Mouse (Mus musculus): ENCODE measurements around the gene Shisa3.

The Shisa3 gene

DNA sequence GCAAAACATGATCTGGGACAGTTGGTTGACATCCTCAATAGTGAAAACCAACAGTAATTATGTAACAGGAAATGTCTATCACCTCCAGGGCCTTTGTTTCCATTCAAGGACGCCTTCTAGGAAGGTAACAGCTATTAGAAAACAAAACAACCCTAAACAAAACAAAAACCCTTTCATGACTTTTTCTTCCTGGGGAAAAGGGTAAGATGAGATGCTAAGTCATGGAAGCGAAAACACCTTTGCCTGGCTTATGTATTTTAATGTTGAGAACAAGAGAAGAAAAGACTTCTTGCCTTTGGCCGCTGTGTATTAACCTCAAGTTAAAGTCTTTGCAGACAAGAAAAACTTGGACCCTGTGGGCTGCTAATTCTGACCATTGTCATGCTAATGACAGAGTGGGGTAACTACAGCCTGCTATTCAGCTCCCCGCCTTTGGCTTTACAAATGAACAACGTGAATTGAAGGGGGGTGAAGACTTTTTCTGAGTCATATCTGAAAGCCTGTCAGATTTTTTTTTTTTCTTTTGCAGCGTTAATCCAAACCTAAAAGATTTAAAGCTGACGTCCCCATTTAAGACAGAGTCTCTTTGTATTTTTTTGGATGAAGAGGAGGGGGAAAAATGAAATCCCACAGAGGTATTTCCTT, 25.6 kb downstream of the Shisa3 start:
- DNase-seq (ENCODE audit: low spot score): no peak

DNA sequence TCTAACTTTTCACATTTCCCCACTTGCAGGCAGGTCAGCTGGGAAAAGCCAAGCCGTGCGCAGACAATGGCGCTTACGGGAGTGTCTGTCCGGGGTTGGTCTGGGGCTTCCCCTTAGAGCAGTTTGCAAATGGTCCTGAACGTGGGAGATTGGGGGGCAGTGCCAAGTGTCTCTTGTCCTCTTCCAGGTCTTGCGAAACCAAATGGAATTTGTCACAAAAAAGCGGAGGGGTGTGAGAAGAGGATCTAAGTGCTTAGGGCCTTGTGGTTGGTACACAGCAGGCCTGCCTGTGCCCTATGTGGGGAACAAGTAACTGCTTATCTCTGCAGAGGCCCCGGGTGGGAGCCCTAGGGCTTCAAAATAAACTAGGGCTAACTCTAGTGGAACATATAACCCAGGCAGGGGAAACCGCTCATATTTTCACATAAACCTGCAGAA, 26.2 kb downstream of the Shisa3 start:
- no peak for DNase-seq (ENCODE audit: low spot score)

DNA sequence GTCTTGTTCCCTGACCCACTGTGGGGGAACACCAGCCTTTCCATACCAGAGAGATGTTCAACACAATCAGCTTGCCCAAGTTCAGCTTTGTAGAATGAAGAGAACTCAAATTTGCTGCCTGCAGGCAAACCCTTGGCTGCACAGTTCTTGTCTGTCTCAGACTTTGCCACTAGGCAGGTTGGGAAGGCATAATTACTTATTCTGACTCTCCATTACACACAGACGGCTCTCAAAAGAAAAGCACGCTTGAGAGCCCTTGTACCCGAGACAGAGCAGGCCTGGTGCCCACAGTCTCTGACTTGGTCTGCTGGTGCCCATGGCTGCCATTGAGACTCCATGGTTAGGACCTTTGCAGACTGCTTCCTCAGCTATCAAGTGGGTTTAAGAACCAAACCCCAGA, 26.7 kb downstream of the Shisa3 start:
- no peak for DNase-seq (ENCODE audit: low spot score)

DNA sequence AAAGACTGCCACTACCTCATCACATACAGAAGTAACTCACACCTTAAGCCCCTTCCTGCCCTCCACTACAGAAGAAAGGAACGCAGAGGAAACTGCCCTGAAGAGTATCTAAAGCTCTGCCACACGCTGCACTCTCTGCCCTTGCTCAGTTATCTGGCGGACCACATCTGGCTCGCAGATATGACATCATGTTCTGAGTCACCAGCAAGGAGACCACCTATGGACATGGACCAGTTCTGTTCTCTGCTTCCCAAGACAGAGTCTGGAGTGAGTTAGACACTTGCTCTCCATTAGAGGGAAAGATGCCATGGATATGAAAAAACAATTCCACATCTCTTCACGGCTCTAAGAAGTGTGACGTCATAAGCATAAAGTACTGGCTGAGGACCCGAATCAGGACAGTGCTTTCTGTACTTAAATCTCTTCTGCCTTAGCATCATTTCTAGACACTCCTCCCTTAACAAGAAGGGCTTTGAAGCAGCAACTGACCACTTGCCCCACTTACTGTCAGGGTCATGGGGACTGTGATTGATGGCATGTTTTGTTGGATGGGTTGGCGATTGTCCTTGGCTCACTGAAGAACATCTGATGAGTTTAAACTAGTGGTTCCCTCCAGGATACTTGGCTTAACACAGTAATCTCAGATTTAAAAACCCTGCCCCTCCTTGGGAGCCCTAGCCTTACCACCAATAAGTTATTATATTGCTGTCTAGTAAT, 33.1 kb downstream of the Shisa3 start:
- no peak for DNase-seq (ENCODE audit: low spot score)

DNA sequence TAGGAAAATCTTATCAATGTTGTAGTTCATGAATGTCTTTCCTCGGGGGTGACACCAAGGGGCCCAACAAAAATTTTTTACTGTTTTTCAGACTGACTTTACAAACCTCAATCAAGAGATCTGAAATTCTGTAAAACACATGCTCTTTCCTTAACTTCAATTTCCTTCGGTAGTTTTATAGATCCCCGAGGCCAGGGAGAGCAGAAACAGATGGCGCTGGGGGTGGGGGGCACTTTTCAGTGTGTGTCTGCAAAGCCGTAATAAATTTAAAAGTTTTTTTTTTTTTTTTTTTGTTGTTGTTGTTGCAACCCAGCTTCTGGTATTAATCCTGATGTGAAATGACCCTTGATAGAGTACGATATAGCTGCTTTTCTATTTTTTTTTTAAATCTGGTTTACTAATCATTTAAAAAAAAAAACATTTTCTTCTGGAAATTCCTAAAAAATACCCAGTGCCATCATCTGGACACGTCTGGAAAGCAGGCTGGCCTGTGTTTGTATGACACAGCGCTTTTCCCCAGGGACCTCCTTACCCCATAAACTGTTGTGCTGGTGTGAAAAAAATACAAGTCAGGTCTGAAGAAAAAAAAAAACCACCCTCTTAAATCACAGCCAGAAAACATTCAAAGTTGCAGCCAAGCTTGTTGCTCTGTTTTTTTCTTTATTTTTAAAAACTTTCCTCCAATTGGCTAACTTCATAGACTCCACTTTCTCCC, 33.9 kb downstream of the Shisa3 start:
- DNase-seq (ENCODE audit: low spot score): no peak

DNA sequence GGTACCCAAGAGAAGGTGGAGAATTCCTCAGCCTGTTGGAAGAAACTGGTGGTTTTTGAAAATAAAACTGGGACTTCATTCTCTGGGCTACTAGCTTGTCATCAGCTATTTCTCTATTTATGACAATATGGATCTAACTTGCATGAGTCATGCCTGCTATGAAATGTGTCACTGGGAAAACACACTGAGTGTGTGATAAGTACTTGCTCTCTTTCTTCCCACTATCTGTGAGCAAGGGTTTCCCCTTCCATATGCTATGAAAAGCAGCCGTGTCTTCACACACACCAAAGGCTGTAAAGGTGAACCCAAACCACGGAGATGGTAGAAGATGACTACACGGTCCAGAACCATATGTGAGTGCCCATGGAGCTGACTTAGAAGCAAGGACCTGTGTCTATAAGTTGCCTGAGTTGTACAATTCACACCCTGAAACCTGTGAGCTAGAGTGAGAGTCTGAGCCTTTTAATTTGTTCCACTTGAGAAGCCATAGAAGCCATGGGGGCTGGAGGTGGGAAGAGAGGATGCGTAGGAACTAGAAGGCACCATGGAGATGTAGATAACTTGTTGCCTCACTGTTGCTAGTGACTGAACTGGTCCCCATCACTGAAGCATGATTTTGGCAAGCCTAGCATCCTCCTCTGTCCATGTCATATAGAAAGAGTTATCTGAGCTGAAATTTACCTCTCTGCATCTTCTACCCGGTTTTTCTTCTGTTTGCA, 36.0 kb downstream of the Shisa3 start:
- no peak for DNase-seq (ENCODE audit: low spot score)

DNA sequence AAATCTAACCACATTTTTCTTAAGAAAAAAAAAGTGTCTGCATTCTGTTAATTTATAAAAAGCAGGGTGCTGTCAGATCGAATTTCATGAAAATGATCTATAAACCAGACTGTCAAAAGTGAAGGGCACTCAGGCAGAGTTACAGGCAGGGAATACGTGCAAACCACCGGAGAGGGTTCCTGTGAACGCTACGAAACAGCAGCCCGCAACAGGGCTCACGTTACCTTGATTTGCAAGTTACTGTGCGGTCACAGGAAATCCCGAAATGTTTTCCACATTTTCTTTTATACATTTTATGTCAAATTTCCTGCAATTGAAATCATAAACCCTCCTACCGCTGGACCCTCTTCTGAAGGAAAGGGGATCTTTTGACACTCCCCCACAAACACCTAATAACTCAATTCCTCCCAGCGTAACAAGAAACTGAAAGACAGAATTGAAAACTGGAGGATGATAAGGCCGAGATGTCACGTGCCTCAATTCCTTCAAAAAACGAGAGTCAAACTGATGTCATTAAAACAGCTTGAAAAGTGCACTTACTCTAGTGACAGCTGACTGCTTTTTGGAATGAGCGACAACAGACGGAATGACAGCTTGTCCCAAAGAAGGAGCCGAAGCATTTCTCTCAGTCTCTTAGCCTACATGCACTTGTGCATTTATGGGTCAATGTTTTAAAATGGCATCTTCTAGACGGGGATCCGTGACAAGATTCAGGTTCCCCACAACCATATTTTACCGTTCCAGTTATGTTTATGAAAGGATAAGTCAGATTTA, 39.3 kb downstream of the Shisa3 start:
- DNase-seq (ENCODE audit: low spot score): no peak

DNA sequence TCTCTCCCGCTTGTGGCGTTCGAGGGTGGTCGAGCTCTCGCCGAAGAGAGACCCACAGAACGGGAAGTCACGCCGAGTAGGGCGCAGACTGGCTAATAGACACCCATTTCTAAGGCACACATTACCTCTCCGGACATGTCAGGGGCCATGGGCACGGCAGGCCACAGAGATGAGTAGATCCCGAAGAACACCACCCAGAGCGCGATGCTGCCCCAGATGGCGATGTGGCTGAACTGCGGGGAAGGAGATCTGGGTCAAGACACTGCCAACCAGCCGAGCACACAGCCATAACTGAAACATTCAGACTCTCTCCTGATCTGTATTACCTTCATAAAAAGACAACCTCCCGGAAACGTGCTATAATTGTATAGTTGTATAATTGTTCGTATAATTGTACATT, 39.9 kb downstream of the Shisa3 start:
- DNase-seq (ENCODE audit: low spot score): no peak

DNA sequence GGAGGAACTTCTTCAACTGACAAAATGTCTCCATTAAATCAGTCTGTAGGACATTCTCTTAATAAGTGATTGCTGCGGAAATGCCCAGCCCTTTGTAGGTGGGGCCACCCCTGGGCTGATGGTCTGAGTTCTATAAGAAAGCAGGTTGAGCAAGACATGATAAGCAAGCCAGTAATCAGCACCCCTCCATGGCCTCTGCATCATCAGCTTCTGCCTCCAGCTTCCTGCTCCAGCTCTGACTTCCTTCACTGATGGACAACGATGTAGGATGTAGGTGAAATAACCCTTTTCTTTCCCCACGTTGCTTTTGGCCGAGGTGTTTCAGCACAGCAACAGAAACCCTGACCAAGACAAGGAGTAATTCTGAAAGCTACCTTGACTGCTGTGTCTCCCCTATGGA, 41.5 kb downstream of the Shisa3 start:
- no peak for DNase-seq (ENCODE audit: low spot score)

DNA sequence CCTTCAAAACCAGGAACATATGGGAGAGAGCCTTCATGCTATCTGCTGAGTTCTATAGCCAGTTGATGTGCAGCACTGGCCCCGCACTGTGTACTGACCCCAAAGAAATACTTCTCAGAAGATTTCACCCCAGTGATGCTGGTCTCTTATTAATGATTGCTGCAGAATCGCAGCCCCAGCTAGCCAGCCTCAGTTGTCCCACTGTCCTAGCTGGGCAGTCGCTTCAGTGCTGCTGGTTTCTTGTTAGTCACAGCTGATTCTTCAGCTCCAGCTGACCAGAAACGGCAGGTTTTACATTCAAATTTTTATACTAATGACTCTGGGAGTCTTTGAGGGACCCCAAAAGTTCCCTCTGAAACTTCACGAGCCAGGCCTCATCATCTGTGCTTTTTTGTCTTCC, 42.3 kb downstream of the Shisa3 start:
- no peak for DNase-seq (ENCODE audit: low spot score)

DNA sequence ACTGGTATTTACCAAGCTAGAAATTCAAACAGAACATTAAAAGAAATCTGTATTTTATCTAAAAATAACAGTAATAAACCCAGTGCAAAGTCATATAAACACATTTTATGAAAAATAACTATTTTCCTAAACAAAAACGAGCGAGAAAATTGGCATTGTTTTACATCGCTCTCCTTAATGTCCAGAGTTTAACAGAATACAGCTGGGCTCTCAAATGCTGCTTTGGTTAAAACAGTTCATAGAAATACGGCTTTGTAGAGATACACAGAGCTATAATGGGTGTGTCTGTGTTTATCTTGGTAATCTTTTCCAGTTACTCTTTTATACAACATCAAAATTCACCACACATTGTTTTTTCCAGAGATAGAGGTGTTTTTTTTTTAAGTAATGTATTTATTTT, 44.8 kb downstream of the Shisa3 start:
- no peak for DNase-seq (ENCODE audit: low spot score)

DNA sequence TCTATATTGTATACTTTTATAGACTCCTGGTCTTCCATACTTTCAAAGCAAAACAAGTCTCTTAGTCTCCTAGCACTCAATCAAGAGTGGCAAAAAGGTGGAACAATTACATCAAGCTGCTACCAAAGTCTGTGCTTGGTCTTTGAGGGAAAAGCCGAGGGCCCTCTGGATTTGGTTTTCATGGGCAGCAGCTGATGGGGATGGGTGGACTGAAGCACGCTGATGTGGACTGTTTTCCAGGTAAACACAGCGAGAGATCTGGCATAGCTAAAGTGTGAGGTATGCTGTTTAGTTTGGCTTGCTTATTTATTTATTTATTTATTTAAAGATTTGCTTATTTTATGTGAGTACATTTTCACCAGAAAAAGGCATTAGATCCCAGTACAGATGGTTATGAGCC, 45.9 kb downstream of the Shisa3 start:
- no peak for DNase-seq (ENCODE audit: low spot score)

DNA sequence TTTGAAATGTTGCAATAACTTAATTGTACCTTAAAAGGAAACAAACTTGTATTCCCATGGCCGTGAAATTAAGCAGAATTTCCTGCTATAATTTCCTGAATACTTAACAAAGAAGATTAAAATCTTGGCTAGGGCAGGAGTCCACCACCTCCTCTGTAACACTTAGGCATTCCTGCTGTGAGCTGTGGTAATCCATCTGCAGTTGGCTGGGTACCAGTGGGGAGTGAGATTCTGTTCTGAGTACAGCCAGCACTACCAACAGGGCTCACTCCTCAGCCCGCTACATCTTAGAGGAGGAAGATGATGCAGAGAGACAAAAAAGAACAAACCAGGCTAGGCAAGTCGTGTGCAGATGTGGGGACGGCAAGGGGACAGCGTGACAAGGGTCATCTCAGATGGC, 46.9 kb downstream of the Shisa3 start:
- no peak for DNase-seq (ENCODE audit: low spot score)

DNA sequence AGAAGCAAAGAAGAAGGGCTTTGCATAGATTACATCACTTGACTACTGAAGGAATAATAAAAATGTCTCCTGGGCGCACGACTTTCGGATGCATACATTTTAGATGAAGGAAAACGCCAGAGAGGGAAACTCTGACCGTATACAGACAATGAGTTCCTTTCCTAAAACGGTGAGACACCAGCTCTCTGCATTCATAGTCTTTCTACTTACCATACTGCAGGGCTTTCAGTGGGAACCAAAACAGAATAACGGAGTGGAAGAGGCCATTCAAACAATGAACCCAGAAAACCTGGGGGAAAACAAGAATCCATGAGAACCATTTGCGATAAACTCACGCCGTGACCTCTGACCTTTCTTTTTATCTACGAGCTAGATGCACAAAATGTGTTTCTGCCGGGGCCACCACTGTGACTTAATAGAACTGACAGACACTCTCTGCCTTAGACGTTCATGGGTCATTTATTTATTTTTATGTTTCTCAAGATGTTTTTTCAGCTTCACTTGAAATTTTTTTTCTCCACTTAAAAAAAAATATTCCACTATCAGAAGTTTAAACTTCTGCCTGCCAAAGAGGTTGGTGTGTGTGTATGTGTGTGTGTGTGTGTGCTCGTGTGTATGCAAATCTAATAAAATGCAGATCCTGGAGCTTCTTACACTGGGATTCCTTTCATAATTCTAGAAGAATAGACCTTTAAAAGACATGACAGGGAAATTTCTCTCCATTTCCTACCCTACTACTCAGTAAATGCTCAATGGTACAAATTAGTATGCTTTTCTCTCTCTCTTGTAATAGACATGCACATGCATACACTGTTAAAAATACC, 48.2 kb downstream of the Shisa3 start:
- no peak for DNase-seq (ENCODE audit: low spot score)

DNA sequence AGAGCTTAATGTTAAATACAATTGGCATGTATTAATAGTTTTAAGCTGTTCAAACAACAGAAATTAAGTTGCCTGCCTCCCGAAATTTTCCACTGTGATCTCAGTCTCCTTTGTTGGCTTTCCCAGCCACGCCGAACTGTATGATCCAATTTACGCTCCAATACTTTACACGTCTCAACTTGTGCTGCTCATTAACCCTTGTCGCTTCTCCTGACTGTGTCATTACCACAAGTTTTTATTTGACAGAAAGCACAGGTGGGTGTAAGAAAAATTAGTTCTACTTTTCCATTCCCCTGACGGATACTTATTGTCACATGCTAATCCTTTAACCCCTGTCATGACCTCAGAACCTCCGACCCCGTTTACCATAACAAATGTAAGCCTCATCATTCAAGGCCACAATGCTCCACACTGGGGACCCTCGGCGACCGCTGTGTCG, 49.2 kb downstream of the Shisa3 start:
- no peak for DNase-seq (ENCODE audit: low spot score)

DNA sequence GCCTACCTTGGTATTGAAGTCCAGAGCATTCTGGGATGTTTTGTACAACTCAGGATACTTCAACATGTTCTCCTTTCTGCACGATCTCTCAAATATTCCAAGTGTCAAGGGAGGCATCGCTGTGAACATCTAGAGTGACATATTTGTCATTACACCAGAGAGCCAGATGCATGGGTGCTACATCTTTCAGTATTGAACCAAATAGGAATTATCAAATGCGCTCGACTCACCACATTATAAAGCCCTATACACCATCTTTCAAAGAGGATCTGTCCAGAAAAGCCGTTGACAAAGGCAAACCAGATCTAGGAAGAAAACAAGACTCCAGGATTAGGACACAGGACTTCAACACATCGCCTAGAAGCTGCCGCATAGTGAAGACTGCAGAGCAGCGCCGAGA, 52.2 kb downstream of the Shisa3 start:
- no peak for DNase-seq (ENCODE audit: low spot score)

DNA sequence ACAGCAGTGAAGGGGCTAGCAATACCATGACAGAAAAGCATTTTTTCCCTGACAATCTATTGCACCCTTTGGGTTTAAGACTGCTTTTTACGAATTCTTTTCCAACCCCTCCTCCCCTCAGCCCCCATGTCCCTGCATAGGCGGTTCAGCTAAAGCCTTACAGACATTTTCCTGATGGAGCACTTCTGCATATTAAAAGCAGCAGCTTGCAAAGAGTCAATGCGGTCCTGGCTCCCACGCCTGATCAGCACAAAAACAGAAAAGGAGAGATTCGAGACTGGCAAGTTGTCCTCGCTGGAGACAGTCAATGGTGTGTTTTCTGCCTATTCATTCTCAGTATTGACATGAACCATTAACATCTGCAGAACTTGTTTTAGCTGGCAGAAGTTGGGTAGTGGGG, 55.0 kb downstream of the Shisa3 start:
- no peak for DNase-seq (ENCODE audit: low spot score)

DNA sequence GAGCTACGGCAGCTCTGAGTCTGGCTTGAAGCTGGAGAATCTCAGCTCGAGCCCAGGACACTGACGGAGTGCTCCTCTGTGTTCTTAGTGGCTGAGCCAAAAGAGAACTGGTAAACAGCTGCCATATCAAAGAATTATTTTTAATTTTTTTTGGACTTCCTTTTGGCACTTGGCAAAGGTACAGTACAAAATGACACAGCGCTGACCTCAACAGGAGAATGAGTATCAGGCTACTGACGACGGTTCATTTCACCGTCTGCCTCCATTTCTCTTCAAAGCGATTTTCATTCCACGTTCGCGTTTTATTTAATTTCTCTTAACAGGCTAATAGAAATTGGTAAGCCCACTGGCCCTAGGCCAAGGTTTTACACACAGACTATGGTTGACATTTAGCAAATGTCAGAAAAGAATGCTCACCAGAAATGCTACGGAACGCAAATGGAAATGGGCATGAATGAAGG, 61.8 kb downstream of the Shisa3 start:
- no peak for DNase-seq (ENCODE audit: low spot score)

DNA sequence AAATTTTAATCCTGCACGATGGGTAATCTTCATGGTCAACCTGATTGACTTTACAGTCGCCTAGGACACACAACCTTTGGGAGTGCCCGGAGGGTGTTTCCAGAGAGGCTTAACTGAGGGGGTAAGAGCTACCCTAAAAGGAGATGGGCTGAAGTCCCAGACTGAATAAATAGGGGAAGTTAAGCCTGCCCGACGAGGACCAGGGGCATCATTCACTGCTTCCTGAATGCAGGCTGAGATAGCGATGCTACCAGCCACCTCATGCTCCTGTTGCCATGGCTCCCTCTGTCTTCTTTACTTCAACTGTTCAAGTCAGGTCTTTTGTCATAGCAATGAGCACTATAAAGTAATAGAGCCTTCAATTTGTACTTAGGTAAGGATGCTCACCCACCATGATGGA, 62.5 kb downstream of the Shisa3 start:
- DNase-seq (ENCODE audit: low spot score): no peak

DNA sequence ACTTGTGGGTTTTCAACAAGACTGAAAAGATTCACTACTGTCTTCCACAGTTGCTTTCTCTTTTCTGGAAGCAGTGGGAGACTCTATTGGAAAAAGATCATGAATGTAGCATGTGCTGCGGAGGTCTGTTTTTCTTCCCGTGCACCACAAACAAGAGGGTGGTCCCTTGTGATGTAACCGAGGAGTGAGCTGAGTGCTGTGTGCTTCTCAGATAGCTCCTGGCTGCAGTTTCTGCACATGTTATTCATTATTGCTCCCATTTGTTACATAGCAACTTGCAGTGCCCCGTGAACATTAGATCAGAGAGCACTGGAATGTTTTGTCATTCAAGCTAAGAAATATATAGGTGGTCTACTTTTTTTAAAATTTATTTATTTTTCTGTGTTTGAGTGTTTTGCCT, 65.3 kb downstream of the Shisa3 start:
- no peak for DNase-seq (ENCODE audit: low spot score)

Measured in urinary bladder, postnatal 10 days (tissue).